Mouse (Mus musculus) stomach, postnatal 0 days (tissue): ENCODE data around the gene Capzb.

ENCODE experiments used
- CTCF ChIP-seq: IDR thresholded peaks from 2 replicates; pipeline ENCODE4 v1.5.1; 2016; ENCODE audit warnings: antibody characterized with exemption, low read depth, mild to moderate bottlenecking, moderate library complexity
- EP300 ChIP-seq: optimal IDR thresholded peaks from 2 replicates; pipeline ENCODE3; 2016; ENCODE audit warnings: antibody characterized with exemption

DNA sequence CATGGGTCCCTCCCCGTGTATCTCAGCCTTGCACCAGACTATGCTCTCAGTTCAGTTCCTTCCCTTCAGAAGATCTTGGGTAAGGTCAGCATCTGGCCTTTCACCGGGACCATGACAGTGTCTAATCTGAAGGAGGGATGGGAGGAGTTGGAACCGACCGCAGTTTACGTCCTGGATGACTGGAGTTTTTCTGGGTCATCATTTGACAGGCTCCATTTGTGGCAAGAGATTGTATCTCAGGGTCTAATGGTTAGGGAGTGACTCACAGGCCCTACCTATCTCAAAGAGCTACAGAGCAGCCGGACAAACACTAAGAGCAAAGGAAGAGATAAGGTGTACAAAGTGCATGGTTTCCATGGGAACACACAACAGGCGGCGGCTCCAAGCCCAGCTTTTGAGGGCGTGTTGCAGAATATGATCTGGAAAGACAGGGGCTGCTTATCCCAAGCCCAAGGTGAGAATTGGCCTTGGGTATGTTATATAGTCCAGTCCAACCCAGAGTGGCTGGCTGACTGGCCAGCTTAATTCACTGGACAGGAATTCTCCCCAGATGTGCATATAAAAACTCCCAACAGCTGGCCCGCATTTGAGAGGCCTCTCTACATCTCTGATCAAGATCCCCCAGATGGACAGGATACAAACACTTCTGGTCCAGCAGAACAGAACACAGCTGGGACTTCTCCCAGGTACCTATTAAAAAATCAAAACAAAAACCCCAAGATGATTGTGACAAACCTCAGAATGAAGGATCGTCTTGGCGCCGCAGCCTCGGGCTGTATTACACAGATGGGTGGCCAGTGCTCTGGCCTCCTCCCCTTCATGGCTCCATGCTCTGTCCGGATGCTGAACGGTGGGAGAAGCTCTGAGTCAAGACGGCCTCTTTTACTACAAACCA lies 12.7 kb upstream of the Capzb start:
- TF ChIP-seq CTCF (no peak), EP300 (no peak)
